Mouse (Mus musculus) C2C12 (cell line): Measurements from ENCODE around the gene Chid1. TPM values are rescaled to one million over a fixed set of nuclear protein-coding genes. Genes with fewer than 3 reads are reported as not detected.

Experiments used
- H3K27me3 ChIP-seq: one replicate; pipeline ENCODE4 v1.6.1; 2011; ENCODE audit not compliant: control insufficient read depth, insufficient read depth, insufficient read length
- H3K36me3 ChIP-seq: one replicate; pipeline ENCODE4 v1.6.1; 2011; ENCODE audit not compliant: control insufficient read depth, insufficient read depth
- H3K4me3 ChIP-seq: one replicate; pipeline ENCODE4 v1.5.1; 2011; ENCODE audit warnings: mild to moderate bottlenecking, control low read depth; ENCODE audit not compliant: poor library complexity, insufficient read depth, severe bottlenecking
- H3K79me2 ChIP-seq: one replicate; pipeline ENCODE4 v1.6.1; 2011; ENCODE audit not compliant: control insufficient read depth, insufficient read depth
- H3K79me3 ChIP-seq: one replicate; pipeline ENCODE4 v1.6.1; 2011; ENCODE audit warnings: low read depth, control low read depth
- H3ac ChIP-seq: one replicate; pipeline ENCODE3; 2011; ENCODE audit warnings: low read depth; ENCODE audit not compliant: control insufficient read depth, insufficient read length
- CEBPB ChIP-seq: IDR thresholded peaks from one replicate; pipeline ENCODE4 v1.6.1; 2011; ENCODE audit warnings: low read depth, mild to moderate bottlenecking, control low read depth, moderate library complexity
- CTCF ChIP-seq: IDR thresholded peaks from one replicate; pipeline ENCODE4 v1.5.1; 2011; ENCODE audit not compliant: control insufficient read depth, insufficient read depth, insufficient read length
- FOSL1 ChIP-seq: IDR thresholded peaks from one replicate; pipeline ENCODE4 v1.8.0; 2011; ENCODE audit warnings: mild to moderate bottlenecking, low read length; ENCODE audit not compliant: poor library complexity, insufficient read depth, severe bottlenecking
- MAX ChIP-seq: IDR thresholded peaks from one replicate; pipeline ENCODE4 v1.6.1; 2011; ENCODE audit warnings: mild to moderate bottlenecking, control low read depth
- MYOD1 ChIP-seq: IDR thresholded peaks from one replicate; pipeline ENCODE4 v1.6.1; 2011; ENCODE audit warnings: low read depth; ENCODE audit not compliant: control insufficient read depth, insufficient read length
- MYOG ChIP-seq: IDR thresholded peaks from one replicate; pipeline ENCODE4 v1.6.1; 2011; ENCODE audit not compliant: control insufficient read depth, insufficient read length; ENCODE audit errors: extremely low read depth
- USF1 ChIP-seq: IDR thresholded peaks from one replicate; pipeline ENCODE4 v1.6.1; 2011; ENCODE audit warnings: low read depth, mild to moderate bottlenecking, control low read depth, moderate library complexity
- polyA plus RNA-seq: library from polyadenylated mRNA; unstranded; fragments of >200 nt; fragmentation: generic; extraction: Trizol; gene quantifications from one replicate; pipeline ENCODE4 v1.2.1, GENCODE M21; 2012; ENCODE audit warnings: missing spikeins

Gene Chid1
- polyA plus RNA-seq, 1 experiment = 27.4 TPM

- Histone ChIP-seq H3K4me3 (no peak overlapping the region), H3K36me3 (no peaks in the 10 kb centered on the region), H3ac (no peak overlapping the region), H3K27me3 (no peaks in the 10 kb centered on the region), H3K79me2 (no peaks in the 10 kb centered on the region), H3K79me3 (no peaks in the 10 kb centered on the region)
- TF ChIP-seq FOSL1 = no peak
- TF ChIP-seq MYOG = no peak
- no peak for TF ChIP-seq MAX
- no peak for TF ChIP-seq MYOD1
- no peak for TF ChIP-seq CEBPB
- no peak for TF ChIP-seq USF1
- TF ChIP-seq CTCF = no peak
Measured at GRCm38 (mm10) chr7:141508160-141508559, 31.5 kb downstream of the Chid1 start.

- no peaks in the 10 kb centered on the region for H3K79me3 ChIP-seq
- H3K79me2 ChIP-seq = no peaks in the 10 kb centered on the region
- no peak overlapping the region for H3ac ChIP-seq
- no peaks in the 10 kb centered on the region for H3K27me3 ChIP-seq
- H3K36me3 ChIP-seq = no peaks in the 10 kb centered on the region
- no peak overlapping the region for H3K4me3 ChIP-seq
- no peak for TF ChIP-seq CTCF
- no peak for TF ChIP-seq CEBPB
- no peak for TF ChIP-seq MAX
- no peak for TF ChIP-seq MYOD1
- no peak for TF ChIP-seq USF1
Measured at GRCm38 (mm10) chr7:141506278-141506677, 33.4 kb downstream of the Chid1 start.

DNA sequence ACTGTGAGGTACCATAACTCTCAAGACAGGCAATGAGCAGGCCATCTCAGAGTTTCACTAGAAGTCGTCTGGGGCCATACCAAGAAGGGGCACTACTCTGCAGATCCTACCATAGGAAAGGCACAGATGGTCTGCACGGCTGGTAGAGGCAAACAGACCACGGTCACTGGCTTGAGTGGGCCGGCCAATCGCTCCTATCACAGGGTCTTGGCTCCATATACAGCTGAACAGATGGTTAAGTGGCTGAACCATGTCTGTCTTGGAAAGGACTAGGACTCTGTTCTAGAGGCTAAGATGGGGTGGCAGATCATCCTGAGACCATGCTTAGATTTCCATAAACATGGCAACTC, 37.1 kb downstream of the Chid1 start:
- Histone ChIP-seq H3K79me3 (no peaks in the 10 kb centered on the region), H3ac (no peak overlapping the region), H3K79me2 (no peaks in the 10 kb centered on the region), H3K36me3 (no peaks in the 10 kb centered on the region), H3K4me3 (no peak overlapping the region), H3K27me3 (no peaks in the 10 kb centered on the region)
- TF ChIP-seq CTCF (no peak), MYOD1 (no peak), FOSL1 (no peak), MYOG (no peak)

DNA sequence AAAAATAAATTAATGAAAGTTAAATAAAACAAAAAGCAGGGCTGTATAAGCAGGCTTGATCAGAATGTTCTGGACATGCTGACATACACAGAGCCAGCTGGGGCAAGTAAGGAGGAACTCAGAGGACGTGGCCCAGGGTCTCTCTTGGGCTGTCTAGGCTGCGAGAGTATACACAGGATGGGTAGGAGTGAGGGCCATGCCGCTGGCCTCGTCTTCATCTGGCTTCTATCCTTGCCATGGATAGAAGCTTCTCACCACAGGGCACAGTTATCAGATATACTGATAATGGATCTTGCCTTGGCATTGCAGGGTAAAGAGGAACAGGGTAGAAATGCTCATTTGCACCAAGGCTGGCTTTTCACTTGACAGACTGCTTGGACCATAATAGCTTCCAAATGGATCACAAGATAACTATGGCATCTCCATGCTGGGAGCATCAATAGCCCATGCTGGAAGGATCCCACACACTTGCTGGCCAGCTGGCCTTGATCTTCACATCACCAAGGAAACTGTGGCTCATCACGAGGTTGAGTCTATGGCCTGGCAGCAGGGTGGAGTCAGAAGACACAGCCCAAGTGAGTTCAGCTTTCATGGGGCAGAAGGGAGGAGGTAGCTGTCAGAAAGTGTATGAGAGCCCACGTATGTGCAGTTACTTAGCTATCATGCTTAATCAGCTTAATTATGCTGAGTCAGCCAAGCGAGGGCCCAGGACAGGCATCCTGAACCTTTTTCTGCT, 37.7 kb downstream of the Chid1 start:
- Histone ChIP-seq H3K79me3 (no peaks in the 10 kb centered on the region), H3K27me3 (no peaks in the 10 kb centered on the region), H3K36me3 (no peaks in the 10 kb centered on the region), H3K79me2 (no peaks in the 10 kb centered on the region), H3ac (no peak overlapping the region), H3K4me3 (no peak overlapping the region)
- TF ChIP-seq USF1 (no peak), MAX (no peak), CEBPB (no peak), MYOD1 (no peak), CTCF (no peak), FOSL1 (no peak), MYOG (no peak)

- Histone ChIP-seq H3K27me3 (no peaks in the 10 kb centered on the region), H3K79me2 (no peaks in the 10 kb centered on the region), H3K36me3 (peaks cover 8% of the 10 kb centered on the region), H3K4me3 (no peak overlapping the region), H3ac (no peak overlapping the region), H3K79me3 (no peaks in the 10 kb centered on the region)
- TF ChIP-seq CTCF = no peak
- no peak for TF ChIP-seq MYOG
- no peak for TF ChIP-seq USF1
- TF ChIP-seq MYOD1 = no peak
- no peak for TF ChIP-seq MAX
- TF ChIP-seq FOSL1 = no peak
- no peak for TF ChIP-seq CEBPB
Measured at GRCm38 (mm10) chr7:141497600-141497999, 42.1 kb downstream of the Chid1 start.

DNA sequence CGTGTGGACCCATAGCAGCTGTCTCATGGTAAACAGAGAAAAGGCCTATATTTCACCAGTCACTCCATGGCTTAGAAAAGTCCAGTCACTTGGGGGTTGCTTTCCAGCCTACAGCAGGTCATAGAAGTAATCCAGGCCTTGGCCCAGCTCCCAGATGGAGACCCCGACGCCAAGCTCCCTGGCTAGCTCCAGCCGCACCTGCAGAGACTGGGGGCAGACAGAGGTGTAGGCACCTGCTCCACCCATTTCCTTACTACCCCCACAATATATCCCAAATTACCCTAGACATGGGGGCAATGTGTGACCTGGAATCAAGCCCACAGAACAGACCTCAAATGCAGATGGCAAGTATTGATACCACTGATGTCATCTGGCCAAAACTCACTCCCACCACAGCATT, 43.7 kb downstream of the Chid1 start:
- no peak for TF ChIP-seq MYOD1
- H3K79me3 ChIP-seq = no peaks in the 10 kb centered on the region
- peaks cover 22% of the 10 kb centered on the region for H3K36me3 ChIP-seq
- no peak overlapping the region for H3ac ChIP-seq
- no peaks in the 10 kb centered on the region for H3K27me3 ChIP-seq
- no peaks in the 10 kb centered on the region for H3K79me2 ChIP-seq
- H3K4me3 ChIP-seq = no peak overlapping the region
